Mouse (Mus musculus) midbrain, embryonic 10.5 days (tissue): ENCODE results near the gene Plce1. TPM values are rescaled to one million over a fixed set of nuclear protein-coding genes. Genes with fewer than 3 reads are reported as not detected.

Experiments used
- DNase-seq: peaks from one replicate; pipeline ENCODE4 v3.0.0-alpha.2; 2017; ENCODE audit warnings: low spot score
- H3K27ac ChIP-seq: fragments of 300-500 bp; sonication (generic); replicated peaks from 2 replicates; pipeline ENCODE4 v1.5.1; 2016; ENCODE audit warnings: mild to moderate bottlenecking
- H3K27me3 ChIP-seq: fragments of 300-500 bp; sonication (generic); 2 replicates; pipeline ENCODE4 v1.6.1; 2016; ENCODE audit warnings: low read depth, mild to moderate bottlenecking; ENCODE audit not compliant: poor library complexity, severe bottlenecking
- H3K36me3 ChIP-seq: fragments of 300-500 bp; sonication (generic); 2 replicates; pipeline ENCODE4 v1.6.1; 2016; ENCODE audit warnings: mild to moderate bottlenecking, moderate library complexity
- H3K4me1 ChIP-seq: fragments of 300-500 bp; sonication (generic); 2 replicates; pipeline ENCODE4 v1.6.1; 2016
- H3K4me3 ChIP-seq: fragments of 300-500 bp; sonication (generic); 2 replicates; pipeline ENCODE4 v1.5.1; 2016; ENCODE audit warnings: mild to moderate bottlenecking, moderate library complexity
- H3K9me3 ChIP-seq: fragments of 300-500 bp; sonication (generic); replicated peaks from 2 replicates; pipeline ENCODE4 v1.6.1; 2016; ENCODE audit warnings: mild to moderate bottlenecking
- WGBS: fragments of 180-500 bp; shearing (Covaris S2); methylation state at CpG from one replicate; pipeline ENCODE4 v1.1.7; 2016; 5-methylcytosine and 5-hydroxymethylcytosine counted together
- polyA plus RNA-seq: library from polyadenylated mRNA; unstranded; fragments of >200 nt; fragmentation: Nextera tagmentation; extraction: Ambion mirVana; gene quantifications from 2 replicates; pipeline ENCODE4 v1.2.1, GENCODE M21; 2016

Gene Plce1
- 3.1 and 3.9 TPM in 2 replicates for polyA plus RNA-seq

DNA sequence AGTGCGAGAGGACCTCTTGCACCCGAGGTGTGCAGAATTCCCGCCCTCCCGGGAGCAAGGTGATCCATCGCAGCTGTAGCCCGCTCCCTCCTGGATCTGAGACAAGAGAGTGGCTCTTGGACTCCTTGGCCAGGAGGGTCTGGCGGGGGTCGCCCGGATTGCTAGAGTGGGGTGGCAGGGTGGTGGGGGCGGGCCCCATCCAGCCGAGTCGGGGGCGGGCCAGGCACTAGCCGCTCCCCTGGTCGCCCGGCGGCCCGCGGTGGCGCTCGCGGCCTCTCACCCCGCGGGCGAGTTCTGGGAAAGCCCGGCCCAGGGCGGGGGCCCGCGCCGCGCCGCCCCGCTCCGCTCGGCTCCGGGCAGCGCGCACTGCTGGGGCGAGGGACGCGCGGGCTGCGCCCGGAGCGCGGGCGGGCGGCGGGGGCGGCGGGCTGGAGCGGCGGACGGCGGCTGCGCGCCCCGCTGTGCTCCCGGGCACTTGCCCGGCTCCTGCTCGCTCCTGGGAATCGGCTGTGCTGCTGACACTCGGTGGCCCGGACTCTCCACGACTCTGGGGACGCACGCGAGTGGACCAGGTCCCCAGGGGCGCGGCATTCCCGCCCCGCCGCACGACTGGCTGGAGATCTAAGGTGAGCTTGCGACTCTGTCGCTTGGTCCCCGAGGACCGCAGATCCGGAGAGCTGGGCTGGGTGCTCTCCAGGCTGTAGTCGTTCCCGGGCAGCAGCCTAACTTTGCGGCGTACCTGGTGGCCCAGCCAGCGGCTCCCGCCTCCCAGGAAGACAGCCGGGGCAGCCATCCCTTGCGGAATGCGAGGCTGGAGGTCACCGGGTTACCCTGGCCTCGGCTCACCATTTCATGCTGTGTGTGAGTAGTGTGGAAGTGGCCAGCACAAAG lies at the start of gene Plce1:
TSS of gene Plce1 (plus strand) at position 379 of the 891 bp plus-strand sequence.
- no peaks in the 10 kb centered on the region for H3K9me3 ChIP-seq
- peak; percentile 68 for DNase-seq
- H3K27me3 ChIP-seq, result peaks cover 71% of the 10 kb centered on the region
- WGBS, result under 1% methylated on average over 88 of the region's 90 CpGs
- peak within 1 kb of the TSS; percentile 87 for H3K27ac ChIP-seq
- H3K4me1 ChIP-seq, result peaks cover 71% of the 10 kb centered on the region
- H3K36me3 ChIP-seq, result no peaks in the 10 kb centered on the region
- H3K4me3 ChIP-seq, result peak within 1 kb of the TSS; percentile 78

GRCm38 (mm10) chr19:38431326-38431725 lies 49.6 kb upstream of the Plce1 start:
- 74% methylated on average over 7 of the region's 7 CpGs for WGBS
- H3K27ac ChIP-seq, result no peak overlapping the region

GRCm38 (mm10) chr19:38432021-38432420 lies 48.9 kb upstream of the Plce1 start:
- 82% methylated on average over 3 of the region's 3 CpGs for WGBS

More at GRCm38 (mm10) chr19:38431326-38431725, 49.6 kb upstream of the Plce1 start:
- Histone ChIP-seq H3K36me3 (no peaks in the 10 kb centered on the region), H3K4me3 (no peak overlapping the region), H3K27me3 (no peaks in the 10 kb centered on the region), H3K4me1 (no peaks in the 10 kb centered on the region), H3K9me3 (peaks cover 6% of the 10 kb centered on the region; the same call in 1 of the 2 replicates)
- DNase-seq, result no peak

DNA sequence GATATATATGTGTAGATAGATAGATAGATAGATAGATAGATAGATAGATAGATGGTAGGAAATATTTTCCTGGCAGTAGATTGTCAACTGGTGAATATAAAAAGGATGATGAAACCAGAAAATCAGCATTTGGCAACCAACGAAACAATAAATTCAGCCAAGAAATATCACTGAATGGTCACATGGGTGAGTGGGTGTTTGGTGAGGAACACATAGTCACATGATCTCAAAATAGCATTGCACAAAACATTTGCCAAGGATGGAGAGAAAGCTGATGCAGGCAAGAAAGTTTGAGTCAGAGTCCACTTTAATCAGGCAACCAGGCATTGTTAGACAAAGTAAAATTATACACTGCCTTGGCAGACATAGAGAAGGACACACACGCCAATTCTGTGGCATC lies 47.5 kb upstream of the Plce1 start:
- WGBS, result 94% methylated on average over 2 of the region's 2 CpGs
- Histone ChIP-seq H3K4me1 (no peaks in the 10 kb centered on the region), H3K27me3 (no peaks in the 10 kb centered on the region), H3K27ac (no peak overlapping the region), H3K36me3 (no peaks in the 10 kb centered on the region), H3K4me3 (no peak overlapping the region), H3K9me3 (peaks cover 6% of the 10 kb centered on the region; the same call in 1 of the 2 replicates)
- no peak for DNase-seq

More at GRCm38 (mm10) chr19:38432021-38432420, 48.9 kb upstream of the Plce1 start:
- no peaks in the 10 kb centered on the region for H3K4me1 ChIP-seq
- H3K4me3 ChIP-seq, result no peak overlapping the region
- H3K27ac ChIP-seq, result no peak overlapping the region
- peaks cover 6% of the 10 kb centered on the region; the same call in 1 of the 2 replicates for H3K9me3 ChIP-seq
- H3K36me3 ChIP-seq, result no peaks in the 10 kb centered on the region
- DNase-seq, result no peak
- H3K27me3 ChIP-seq, result no peaks in the 10 kb centered on the region

GRCm38 (mm10) chr19:38435221-38435620 lies 45.7 kb upstream of the Plce1 start:
- 95% methylated on average over 15 of the region's 15 CpGs for WGBS
- H3K36me3 ChIP-seq, result no peaks in the 10 kb centered on the region
- no peaks in the 10 kb centered on the region for H3K27me3 ChIP-seq
- no peaks in the 10 kb centered on the region; the same call in 1 of the 2 replicates for H3K4me1 ChIP-seq
- H3K9me3 ChIP-seq, result peaks cover 6% of the 10 kb centered on the region; the same call in 1 of the 2 replicates
- H3K4me3 ChIP-seq, result no peak overlapping the region
- H3K27ac ChIP-seq, result no peak overlapping the region
- no peak for DNase-seq

DNA sequence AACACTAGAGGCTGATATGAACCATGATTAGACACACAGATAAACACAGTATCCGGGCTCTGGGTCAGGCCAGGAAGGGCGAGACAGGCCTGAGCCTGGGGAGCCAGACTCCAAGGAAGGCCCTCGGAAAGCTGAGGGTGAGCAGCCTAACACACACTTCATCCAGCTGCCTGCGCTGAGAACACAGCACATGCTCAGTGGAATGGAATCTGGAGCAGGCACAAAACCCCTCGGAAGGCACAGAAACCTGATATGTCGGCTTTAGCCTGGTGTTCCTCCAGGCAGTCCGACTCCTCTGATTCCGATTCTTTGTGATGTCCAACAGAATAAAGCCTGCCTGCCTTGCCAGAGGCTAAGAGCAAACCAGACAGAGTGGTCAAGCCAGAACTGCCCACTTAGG lies 39.0 kb upstream of the Plce1 start:
- no peak for DNase-seq

GRCm38 (mm10) chr19:38445758-38446157 lies 35.2 kb upstream of the Plce1 start:
- WGBS, result 86% methylated on average over 5 of the region's 5 CpGs
- no peak for DNase-seq

More for the DNA sequence above, 39.0 kb upstream of the Plce1 start:
- H3K4me3 ChIP-seq, result no peak overlapping the region
- H3K27ac ChIP-seq, result no peak overlapping the region
- H3K27me3 ChIP-seq, result no peaks in the 10 kb centered on the region
- no peaks in the 10 kb centered on the region; the same call in 1 of the 2 replicates for H3K4me1 ChIP-seq
- no peaks in the 10 kb centered on the region for H3K36me3 ChIP-seq
- WGBS, result 68% methylated on average over 8 of the region's 8 CpGs
- H3K9me3 ChIP-seq, result no peaks in the 10 kb centered on the region

GRCm38 (mm10) chr19:38455228-38455627 lies 25.7 kb upstream of the Plce1 start:
- Histone ChIP-seq H3K9me3 (peaks cover 4% of the 10 kb centered on the region; the same call in 1 of the 2 replicates), H3K4me1 (no peaks in the 10 kb centered on the region), H3K36me3 (no peaks in the 10 kb centered on the region), H3K4me3 (no peak overlapping the region), H3K27ac (no peak overlapping the region), H3K27me3 (no peaks in the 10 kb centered on the region)
- no peak for DNase-seq
- 88% methylated on average over 10 of the region's 10 CpGs for WGBS

More at GRCm38 (mm10) chr19:38445758-38446157, 35.2 kb upstream of the Plce1 start:
- no peaks in the 10 kb centered on the region for H3K36me3 ChIP-seq
- H3K4me3 ChIP-seq, result no peak overlapping the region
- H3K4me1 ChIP-seq, result no peaks in the 10 kb centered on the region
- H3K27ac ChIP-seq, result no peak overlapping the region
- no peaks in the 10 kb centered on the region for H3K27me3 ChIP-seq
- no peaks in the 10 kb centered on the region for H3K9me3 ChIP-seq

DNA sequence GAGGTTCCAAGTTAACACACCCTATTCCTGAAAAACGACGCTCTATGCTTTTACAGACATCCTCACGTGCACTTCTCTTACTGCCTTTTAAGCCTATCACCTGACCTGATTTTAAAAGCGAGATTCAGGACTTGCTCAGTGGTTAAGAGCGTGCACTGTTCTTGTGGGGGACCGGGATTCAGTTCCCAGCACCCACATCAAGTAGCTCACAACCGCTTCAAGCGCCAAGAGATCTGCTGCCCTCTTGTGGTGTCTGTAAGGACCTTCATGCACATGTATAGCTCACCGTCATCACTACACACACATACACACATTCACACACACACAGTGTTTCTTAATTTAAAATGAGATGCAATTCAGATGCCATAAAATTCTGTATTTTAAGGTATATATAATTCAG lies 21.9 kb upstream of the Plce1 start:
- Histone ChIP-seq H3K36me3 (no peaks in the 10 kb centered on the region), H3K27me3 (no peaks in the 10 kb centered on the region), H3K4me1 (no peaks in the 10 kb centered on the region), H3K4me3 (no peak overlapping the region), H3K27ac (no peak overlapping the region), H3K9me3 (peaks cover 4% of the 10 kb centered on the region; the same call in 1 of the 2 replicates)
- WGBS, result 95% methylated on average over 9 of the region's 9 CpGs
- DNase-seq, result no peak

- no peaks in the 10 kb centered on the region for H3K27me3 ChIP-seq
- H3K36me3 ChIP-seq, result no peaks in the 10 kb centered on the region
- 79% methylated on average over 4 of the region's 4 CpGs for WGBS
- H3K4me1 ChIP-seq, result no peaks in the 10 kb centered on the region
- no peak for DNase-seq
- peaks cover 4% of the 10 kb centered on the region; the same call in 1 of the 2 replicates for H3K9me3 ChIP-seq
- no peak overlapping the region for H3K27ac ChIP-seq
- no peak overlapping the region for H3K4me3 ChIP-seq
These were observed 20.2 kb upstream of the Plce1 start for GRCm38 (mm10) chr19:38460696-38461095.

DNA sequence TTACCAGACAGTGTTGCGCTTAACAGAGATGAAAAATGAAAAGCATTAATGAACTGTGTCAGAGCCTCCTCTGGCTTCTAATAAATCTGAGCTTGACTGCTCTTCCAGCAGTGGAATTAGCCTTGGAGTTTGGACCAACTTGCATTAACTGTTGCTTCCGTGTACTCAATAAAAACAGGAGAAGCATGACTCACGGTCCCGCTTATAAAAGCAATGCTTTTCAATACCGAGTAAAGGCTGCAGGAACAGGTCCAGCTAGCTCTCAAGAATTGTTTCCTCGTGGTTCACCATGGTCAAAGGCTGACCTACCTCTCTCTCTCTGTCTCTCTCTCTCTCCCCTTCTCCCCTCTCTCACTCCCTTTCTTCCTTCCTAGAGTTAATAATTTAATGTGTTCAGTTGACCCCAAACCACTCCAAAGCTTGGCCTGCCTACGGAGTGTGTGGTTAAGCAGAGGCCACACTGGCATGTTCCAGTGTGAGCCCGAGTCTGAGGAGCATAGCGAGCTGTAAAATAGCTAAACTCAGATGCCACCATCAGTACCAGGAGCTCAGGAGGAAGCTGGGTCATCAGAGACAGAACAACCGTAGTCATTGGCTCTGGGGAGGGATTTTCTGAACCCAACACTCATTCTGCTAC lies 10.5 kb upstream of the Plce1 start:
- 89% methylated on average over 10 of the region's 10 CpGs for WGBS
- Histone ChIP-seq H3K4me3 (no peak overlapping the region), H3K4me1 (no peaks in the 10 kb centered on the region), H3K27ac (no peak overlapping the region), H3K9me3 (no peaks in the 10 kb centered on the region), H3K27me3 (no peaks in the 10 kb centered on the region), H3K36me3 (no peaks in the 10 kb centered on the region)
- DNase-seq, result no peak

GRCm38 (mm10) chr19:38475394-38475793 lies 5.5 kb upstream of the Plce1 start:
- peaks cover 30% of the 10 kb centered on the region for H3K4me1 ChIP-seq
- WGBS, result 87% methylated on average over 7 of the region's 7 CpGs
- H3K4me3 ChIP-seq, result no peak overlapping the region
- H3K36me3 ChIP-seq, result no peaks in the 10 kb centered on the region
- no peak for DNase-seq
- H3K27ac ChIP-seq, result no peak overlapping the region
- peaks cover 21% of the 10 kb centered on the region for H3K27me3 ChIP-seq
- H3K9me3 ChIP-seq, result no peaks in the 10 kb centered on the region
